Mouse (Mus musculus) lung, postnatal 0 days (tissue): ENCODE measurements around the gene 4930516K23Rik. TPM values are rescaled to one million over a fixed set of nuclear protein-coding genes. Genes with fewer than 3 reads are reported as not detected.

Source experiments
- ATAC-seq: fragments of 200-750 bp; cut with Nextera tagmentation; 2 replicates; pipeline ENCODE4 v1.8.0; 2017; ENCODE audit warnings: moderate library complexity
- DNase-seq: peaks from one replicate; pipeline ENCODE4 v3.0.0-alpha.2; 2016; ENCODE audit warnings: low spot score
- H3K27ac ChIP-seq: fragments of 300-500 bp; sonication (generic); 2 replicates; pipeline ENCODE4 v1.5.1; 2014; ENCODE audit warnings: antibody characterized with exemption, mild to moderate bottlenecking, low read length, mixed read lengths
- H3K27me3 ChIP-seq: fragments of 300-500 bp; sonication (generic); replicated peaks from 2 replicates; pipeline ENCODE4 v1.6.1; 2014; ENCODE audit warnings: low read length, mixed read lengths; ENCODE audit not compliant: insufficient read depth
- H3K36me3 ChIP-seq: fragments of 300-500 bp; sonication (generic); 2 replicates; pipeline ENCODE4 v1.6.1; 2014; ENCODE audit warnings: low read length, mixed read lengths; ENCODE audit not compliant: insufficient read depth
- H3K4me1 ChIP-seq: fragments of 300-500 bp; sonication (generic); 2 replicates; pipeline ENCODE4 v1.6.1; 2014; ENCODE audit warnings: antibody characterized with exemption, low read depth, low read length, mixed read lengths; ENCODE audit not compliant: insufficient read depth
- H3K4me2 ChIP-seq: fragments of 300-500 bp; sonication (generic); replicated peaks from 2 replicates; pipeline ENCODE4 v1.6.1; 2014; ENCODE audit warnings: low read depth, mild to moderate bottlenecking, low read length, moderate library complexity, mixed read lengths
- H3K4me3 ChIP-seq: fragments of 300-500 bp; sonication (generic); 2 replicates; pipeline ENCODE4 v1.5.1; 2014; ENCODE audit warnings: low read depth, low read length
- H3K9ac ChIP-seq: fragments of 300-500 bp; sonication (generic); replicated peaks from 2 replicates; pipeline ENCODE4 v1.6.1; 2014; ENCODE audit warnings: low read depth, mild to moderate bottlenecking
- H3K9me3 ChIP-seq: fragments of 300-500 bp; sonication (generic); 2 replicates; pipeline ENCODE4 v1.6.1; 2016; ENCODE audit warnings: low read length, mixed read lengths
- CTCF ChIP-seq: IDR thresholded peaks from 2 replicates; pipeline ENCODE4 v1.5.1; 2016; ENCODE audit warnings: antibody characterized with exemption, mild to moderate bottlenecking
- EP300 ChIP-seq: IDR thresholded peaks from 2 replicates; pipeline ENCODE4 v1.6.1; 2016; ENCODE audit warnings: antibody characterized with exemption, mild to moderate bottlenecking, control low read depth
- WGBS: fragments of 180-500 bp; shearing (Covaris S2); extraction: QIAGEN DNeasy Blood & Tissue Kit; methylation state at CpG from one replicate; pipeline ENCODE4 v1.1.7; 2014; 5-methylcytosine and 5-hydroxymethylcytosine counted together
- polyA plus RNA-seq: library from polyadenylated mRNA; unstranded; fragments of >200 nt; fragmentation: Nextera tagmentation; extraction: Ambion mirVana; gene quantifications from 2 replicates; pipeline ENCODE4 v1.2.1, GENCODE M21; 2015

The 4930516K23Rik gene
- polyA plus RNA-seq, 1 experiment from 2014 or later: not detected

- no peak within 1 kb of the TSS for H3K4me3 ChIP-seq
- H3K4me2 ChIP-seq: no peak within 1 kb of the TSS
- TF ChIP-seq CTCF (no peak), EP300 (no peak)
- no peaks in the 10 kb centered on the region for H3K36me3 ChIP-seq
- no peaks in the 10 kb centered on the region for H3K27me3 ChIP-seq
- ATAC-seq: no peak
- no peak within 1 kb of the TSS for H3K9ac ChIP-seq
- H3K27ac ChIP-seq: no peak within 1 kb of the TSS
- 52% methylated on average over 1 of the region's 1 CpGs for WGBS
- no peak for DNase-seq
- no peaks in the 10 kb centered on the region for H3K4me1 ChIP-seq
- H3K9me3 ChIP-seq: no peaks in the 10 kb centered on the region
Measured at GRCm38 (mm10) chr7:104052566-104052965, 8.7 kb downstream of the 4930516K23Rik start, which contains the start of gene Olfr642. Gene Olfr642, minus strand, starts transcription at chr7:104052666.

GRCm38 (mm10) chr7:104050745-104051144 lies 10.5 kb downstream of the 4930516K23Rik start:
- Histone ChIP-seq H3K9ac (no peak overlapping the region), H3K27ac (no peak overlapping the region), H3K4me2 (no peak overlapping the region), H3K4me3 (no peak overlapping the region), H3K9me3 (no peaks in the 10 kb centered on the region), H3K4me1 (no peaks in the 10 kb centered on the region), H3K27me3 (no peaks in the 10 kb centered on the region), H3K36me3 (no peaks in the 10 kb centered on the region)
- ATAC-seq (no peak), DNase-seq (no peak)
- TF ChIP-seq EP300: no peak
- no peak for TF ChIP-seq CTCF
- 82% methylated on average over 4 of the region's 4 CpGs for WGBS

- TF ChIP-seq EP300 (no peak), CTCF (no peak)
- 53% methylated on average over 1 of the region's 1 CpGs for WGBS
Measured at GRCm38 (mm10) chr7:104035145-104035544, 26.1 kb downstream of the 4930516K23Rik start, which contains the start of gene Olfr641. Gene Olfr641, plus strand, starts transcription at chr7:104035445.

GRCm38 (mm10) chr7:104026978-104027377 lies 34.3 kb downstream of the 4930516K23Rik start:
- Histone ChIP-seq H3K9ac (no peak overlapping the region), H3K4me1 (no peaks in the 10 kb centered on the region)

More at GRCm38 (mm10) chr7:104035145-104035544, 26.1 kb downstream of the 4930516K23Rik start, which contains the start of gene Olfr641:
- DNase-seq (no peak), ATAC-seq (no peak)
- no peak within 1 kb of the TSS for H3K4me2 ChIP-seq
- H3K27ac ChIP-seq: no peak within 1 kb of the TSS
- H3K4me1 ChIP-seq: no peaks in the 10 kb centered on the region
- H3K27me3 ChIP-seq: no peaks in the 10 kb centered on the region
- H3K9me3 ChIP-seq: no peaks in the 10 kb centered on the region
- no peak within 1 kb of the TSS for H3K9ac ChIP-seq
- no peak within 1 kb of the TSS for H3K4me3 ChIP-seq
- H3K36me3 ChIP-seq: no peaks in the 10 kb centered on the region

GRCm38 (mm10) chr7:104025473-104025872 lies 35.8 kb downstream of the 4930516K23Rik start, which contains the start of gene Olfr640:
Gene Olfr640, minus strand, starts transcription at chr7:104025573.
- H3K9me3 ChIP-seq: no peaks in the 10 kb centered on the region

More at GRCm38 (mm10) chr7:104026978-104027377, 34.3 kb downstream of the 4930516K23Rik start:
- ATAC-seq (no peak), DNase-seq (no peak)
- H3K4me2 ChIP-seq: no peak overlapping the region
- WGBS: 71% methylated on average over 3 of the region's 3 CpGs
- TF ChIP-seq EP300 (no peak), CTCF (no peak)
- H3K9me3 ChIP-seq: no peaks in the 10 kb centered on the region
- no peak overlapping the region for H3K27ac ChIP-seq
- no peak overlapping the region for H3K4me3 ChIP-seq
- H3K27me3 ChIP-seq: no peaks in the 10 kb centered on the region
- H3K36me3 ChIP-seq: no peaks in the 10 kb centered on the region

GRCm38 (mm10) chr7:104021651-104022050 lies 39.6 kb downstream of the 4930516K23Rik start:
- 87% methylated on average over 6 of the region's 6 CpGs for WGBS

More at GRCm38 (mm10) chr7:104025473-104025872, 35.8 kb downstream of the 4930516K23Rik start, which contains the start of gene Olfr640:
- no peak within 1 kb of the TSS for H3K4me2 ChIP-seq
- no peak for TF ChIP-seq CTCF
- TF ChIP-seq EP300: no peak
- no peak within 1 kb of the TSS for H3K9ac ChIP-seq
- ATAC-seq: no peak
- H3K36me3 ChIP-seq: no peaks in the 10 kb centered on the region
- no peak within 1 kb of the TSS for H3K27ac ChIP-seq
- DNase-seq: no peak
- H3K4me1 ChIP-seq: no peaks in the 10 kb centered on the region
- no peaks in the 10 kb centered on the region for H3K27me3 ChIP-seq
- no peak within 1 kb of the TSS for H3K4me3 ChIP-seq
- WGBS: 77% methylated on average over 6 of the region's 6 CpGs

More at GRCm38 (mm10) chr7:104021651-104022050, 39.6 kb downstream of the 4930516K23Rik start:
- H3K27me3 ChIP-seq: no peaks in the 10 kb centered on the region
- no peak overlapping the region for H3K9ac ChIP-seq
- H3K4me2 ChIP-seq: no peak overlapping the region
- TF ChIP-seq EP300 (no peak), CTCF (no peak)
- no peak overlapping the region for H3K4me3 ChIP-seq
- no peaks in the 10 kb centered on the region for H3K4me1 ChIP-seq
- no peak for ATAC-seq
- H3K27ac ChIP-seq: no peak overlapping the region
- no peak for DNase-seq
- H3K36me3 ChIP-seq: no peaks in the 10 kb centered on the region
- no peaks in the 10 kb centered on the region for H3K9me3 ChIP-seq
